Mouse (Mus musculus): ENCODE results near the gene Ubtd2. TPM values are rescaled to one million over a fixed set of nuclear protein-coding genes. Genes with fewer than 3 reads are reported as not detected.

The Ubtd2 gene
- total RNA-seq, 2 experiments from 2014 or later = 19.0 to 21.0 TPM

- no peak for DNase-seq
These were observed 90.4 kb downstream of the Ubtd2 start for GRCm38 (mm10) chr11:32545605-32546004.

GRCm38 (mm10) chr11:32546483-32546882 is 91.3 kb downstream of the Ubtd2 start:
- peak; percentile 79 for DNase-seq

GRCm38 (mm10) chr11:32547391-32547947 is 92.3 kb downstream of the Ubtd2 start:
- no peak for DNase-seq

GRCm38 (mm10) chr11:32548240-32548639 is 93.1 kb downstream of the Ubtd2 start:
- DNase-seq = no peak

GRCm38 (mm10) chr11:32549236-32549635 is 94.1 kb downstream of the Ubtd2 start:
- no peak for DNase-seq

- DNase-seq = no peak
These were observed 94.9 kb downstream of the Ubtd2 start for GRCm38 (mm10) chr11:32550102-32550501.

- no peak for DNase-seq
These were observed 95.9 kb downstream of the Ubtd2 start for GRCm38 (mm10) chr11:32551056-32551455.

GRCm38 (mm10) chr11:32551579-32552297 is 96.6 kb downstream of the Ubtd2 start:
- DNase-seq = no peak

- peak; percentile 65 for DNase-seq
These were observed 97.4 kb downstream of the Ubtd2 start for GRCm38 (mm10) chr11:32552401-32553090.

- no peak for DNase-seq
These were observed 98.4 kb downstream of the Ubtd2 start for GRCm38 (mm10) chr11:32553311-32554140.

GRCm38 (mm10) chr11:32554141-32555091 is 99.2 kb downstream of the Ubtd2 start:
- DNase-seq = no peak

GRCm38 (mm10) chr11:32555103-32555689 is 100.0 kb downstream of the Ubtd2 start:
- no peak for DNase-seq

- DNase-seq = no peak
These were observed 101.3 kb downstream of the Ubtd2 start for GRCm38 (mm10) chr11:32556333-32556990.

- no peak for DNase-seq
These were observed 102.9 kb downstream of the Ubtd2 start for GRCm38 (mm10) chr11:32558026-32558425.

GRCm38 (mm10) chr11:32558677-32559076 is 103.5 kb downstream of the Ubtd2 start:
- DNase-seq = no peak

- DNase-seq = no peak
These were observed 105.0 kb downstream of the Ubtd2 start for GRCm38 (mm10) chr11:32560015-32560770.

- DNase-seq = no peak
These were observed 106.5 kb downstream of the Ubtd2 start for GRCm38 (mm10) chr11:32561465-32562355.

- no peak for DNase-seq
These were observed 107.5 kb downstream of the Ubtd2 start for GRCm38 (mm10) chr11:32562706-32563105.
